Mouse (Mus musculus) gastrocnemius, adult 8-10 months (tissue): Measurements from ENCODE around the gene Fer. TPM values are rescaled to one million over a fixed set of nuclear protein-coding genes. Genes with fewer than 3 reads are reported as not detected.
A peak's percentile ranks its signal among the peaks of the same experiment; 100 is the strongest.

Source experiments
- DNase-seq, 2 experiments: peaks; one replicate each; pipeline ENCODE4 v3.0.0; 2022; ENCODE audit warnings: low spot score in 2 of 2
- total RNA-seq, 4 experiments: library from RNA; stranded (reverse); gene quantifications; 2 replicates each; pipeline ENCODE4 v1.2.4; 2022

Gene Fer
- total RNA-seq, 4 experiments from 2014 or later, result 10.9 to 13.8 (median 12.4) TPM

DNA sequence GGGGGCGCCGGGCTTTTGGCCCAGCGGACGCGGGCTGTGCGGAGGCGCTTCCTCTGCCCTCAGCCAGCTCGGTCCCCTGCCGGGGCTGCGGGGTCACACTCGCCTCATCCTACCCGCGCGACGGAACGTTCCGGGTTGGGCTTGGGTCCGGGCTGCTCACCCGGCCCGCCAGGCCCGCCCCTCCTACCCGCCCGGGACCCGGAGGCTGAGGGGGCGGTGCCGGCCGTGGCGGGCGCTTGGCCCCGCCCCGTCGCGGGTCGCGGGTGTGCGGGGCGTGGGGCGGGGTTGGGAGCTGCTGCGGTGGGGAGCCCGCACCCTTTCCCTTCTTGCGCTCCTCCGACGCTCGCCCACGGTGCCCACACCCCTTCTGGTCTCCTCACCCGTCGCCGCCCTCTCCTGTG, 1.3 kb downstream of the Fer start:
- peak in 1 of 2 experiments; percentile 42 for DNase-seq

DNA sequence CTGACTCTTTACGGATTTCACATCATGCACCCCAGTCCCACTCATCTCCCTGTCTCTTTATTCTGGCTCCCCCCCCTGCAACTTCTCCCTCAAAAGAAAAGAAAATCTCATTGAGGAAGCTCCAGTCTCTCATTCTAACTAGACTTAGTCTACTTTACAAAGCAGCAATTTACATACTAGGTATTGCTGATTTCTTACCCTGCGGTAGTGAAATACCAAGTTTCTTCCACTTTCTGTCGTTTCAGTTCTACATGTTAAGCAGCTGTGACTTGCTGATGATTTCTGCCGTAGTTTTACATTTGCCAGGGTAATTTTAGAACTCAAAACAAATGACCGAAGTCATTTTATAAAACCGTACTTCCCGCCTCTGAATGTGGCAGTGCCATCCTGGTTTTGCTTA, 8.9 kb downstream of the Fer start:
- no peak for DNase-seq

GRCm38 (mm10) chr17:63878889-63879288, 16.0 kb downstream of the Fer start:
- DNase-seq, result no peak

- no peak for DNase-seq
Measured at GRCm38 (mm10) chr17:63880009-63880408, 17.1 kb downstream of the Fer start.

DNA sequence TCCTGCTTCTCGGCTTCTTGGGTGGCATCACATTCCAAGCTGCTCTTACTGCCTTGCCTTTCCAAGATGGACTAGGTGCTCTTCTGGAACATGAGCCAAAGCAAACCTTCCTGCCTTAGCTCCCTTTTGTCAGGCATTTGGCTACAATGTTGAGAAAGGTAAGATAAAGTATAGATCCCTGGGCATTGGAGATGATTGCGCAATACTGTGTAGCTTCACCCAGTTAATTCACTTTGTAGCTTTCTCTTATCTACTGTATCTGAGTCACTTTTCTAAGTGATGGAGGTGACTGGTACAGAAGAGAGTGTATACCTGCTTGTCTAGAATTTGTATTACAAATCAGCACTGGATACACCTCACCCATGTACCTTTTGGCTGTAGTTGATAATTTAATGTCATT, 24.1 kb downstream of the Fer start:
- DNase-seq, result no peak

DNA sequence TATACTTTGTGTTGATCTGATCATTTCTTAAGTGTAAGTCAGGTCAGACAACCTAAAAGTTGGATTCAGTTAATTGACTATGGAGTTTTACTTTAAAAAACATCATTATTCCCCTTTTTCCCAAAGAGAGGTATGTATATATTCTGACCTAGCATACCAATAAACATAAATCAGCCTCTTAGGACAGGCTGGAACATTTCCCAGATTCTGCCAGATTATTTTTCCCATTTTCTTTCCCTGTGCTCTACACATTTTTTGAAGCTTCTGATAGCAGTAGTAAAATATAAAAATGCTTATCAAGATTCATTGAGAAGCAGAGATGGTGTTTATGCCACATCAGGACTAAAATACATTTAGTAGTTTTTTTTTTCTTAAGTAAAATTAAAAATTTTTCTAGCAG, 27.7 kb downstream of the Fer start:
- DNase-seq, result no peak

- DNase-seq, result no peak
Measured at GRCm38 (mm10) chr17:63895829-63896228, 33.0 kb downstream of the Fer start.

GRCm38 (mm10) chr17:63897050-63897449, 34.2 kb downstream of the Fer start:
- DNase-seq, result no peak

GRCm38 (mm10) chr17:63909297-63909696, 46.4 kb downstream of the Fer start:
- DNase-seq, result no peak

GRCm38 (mm10) chr17:63921601-63922203, 58.8 kb downstream of the Fer start:
- no peak for DNase-seq

DNA sequence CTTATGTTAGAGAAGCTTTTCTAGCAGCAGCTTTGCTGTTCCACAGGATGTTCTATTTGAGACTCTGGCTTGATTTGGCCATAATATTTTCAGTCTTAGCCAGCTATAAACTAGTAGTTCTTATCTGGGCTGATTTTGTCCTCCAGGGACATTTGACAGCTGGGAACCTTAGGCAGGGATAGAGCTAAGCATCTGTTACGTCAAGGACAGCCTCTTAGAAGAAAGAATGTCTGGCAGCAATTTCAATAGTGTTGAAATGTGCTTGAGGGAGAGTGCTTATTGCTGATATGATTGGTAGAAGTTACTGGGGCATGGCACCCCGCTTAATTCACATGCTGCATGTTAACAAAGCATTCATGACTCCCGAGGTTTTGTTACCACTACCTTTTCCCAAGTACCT, 62.7 kb downstream of the Fer start:
- DNase-seq, result no peak

- no peak for DNase-seq
Measured at GRCm38 (mm10) chr17:63930634-63931033, 67.8 kb downstream of the Fer start.

DNA sequence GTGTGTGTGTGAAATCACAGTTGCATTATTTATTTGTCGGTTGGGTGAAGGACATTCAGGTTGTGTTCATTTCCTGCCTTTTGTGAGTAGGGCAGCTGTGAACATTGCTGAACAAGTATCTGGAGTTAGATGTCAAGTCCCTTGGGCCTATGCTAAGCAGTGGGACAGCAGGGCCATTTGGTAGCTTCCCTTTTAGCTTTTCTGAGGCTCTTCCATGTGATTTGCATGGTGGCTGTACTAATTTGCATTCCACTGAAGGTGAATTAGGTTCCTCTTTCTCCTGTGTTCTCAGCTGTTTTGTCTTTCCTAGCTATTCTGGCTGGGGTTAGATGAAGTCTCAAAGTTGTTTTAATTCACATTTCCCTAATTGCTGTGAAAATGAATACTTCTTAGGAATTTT, 68.7 kb downstream of the Fer start:
- DNase-seq, result no peak

GRCm38 (mm10) chr17:63935408-63935807, 72.5 kb downstream of the Fer start:
- DNase-seq, result no peak

GRCm38 (mm10) chr17:63937886-63938285, 75.0 kb downstream of the Fer start:
- no peak for DNase-seq

DNA sequence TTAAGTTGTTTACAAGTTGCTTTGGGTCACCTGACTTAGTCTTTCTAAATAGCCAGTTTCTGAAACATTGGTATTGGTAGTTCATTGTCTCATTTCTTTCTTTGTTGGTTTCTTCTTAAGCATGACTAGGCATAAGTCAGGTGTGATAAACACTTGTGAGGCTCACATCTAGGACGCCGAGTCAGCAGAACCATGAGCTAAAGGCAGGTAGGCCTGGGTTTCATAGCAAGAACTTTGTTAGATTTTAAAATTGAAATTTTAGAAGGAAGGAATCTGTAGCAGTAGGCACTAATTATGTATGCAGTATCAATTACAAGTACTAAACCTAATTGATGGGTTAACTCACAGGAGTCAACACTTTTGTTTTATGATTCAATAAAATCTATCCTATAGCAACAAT, 83.9 kb downstream of the Fer start:
- DNase-seq, result no peak

DNA sequence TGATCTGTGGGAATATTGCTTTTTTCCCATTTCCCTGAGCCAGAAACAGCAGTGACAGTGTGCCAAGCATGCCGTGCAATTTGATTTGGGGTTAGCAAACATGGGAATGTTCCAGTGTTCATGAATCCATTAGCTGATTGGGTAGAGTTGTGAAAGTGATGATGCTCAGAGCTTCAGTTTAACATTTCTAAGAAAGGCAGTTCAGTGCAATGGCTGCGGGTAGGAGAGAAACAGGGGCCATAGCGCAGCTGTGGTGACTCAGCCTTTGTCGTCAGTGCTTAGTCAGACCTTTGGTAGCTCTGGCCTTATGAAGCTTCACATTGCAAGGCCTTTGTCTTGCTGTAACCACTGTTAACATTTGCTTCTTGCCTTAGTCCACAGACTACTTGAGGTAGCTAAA, 85.9 kb downstream of the Fer start:
- DNase-seq, result no peak

DNA sequence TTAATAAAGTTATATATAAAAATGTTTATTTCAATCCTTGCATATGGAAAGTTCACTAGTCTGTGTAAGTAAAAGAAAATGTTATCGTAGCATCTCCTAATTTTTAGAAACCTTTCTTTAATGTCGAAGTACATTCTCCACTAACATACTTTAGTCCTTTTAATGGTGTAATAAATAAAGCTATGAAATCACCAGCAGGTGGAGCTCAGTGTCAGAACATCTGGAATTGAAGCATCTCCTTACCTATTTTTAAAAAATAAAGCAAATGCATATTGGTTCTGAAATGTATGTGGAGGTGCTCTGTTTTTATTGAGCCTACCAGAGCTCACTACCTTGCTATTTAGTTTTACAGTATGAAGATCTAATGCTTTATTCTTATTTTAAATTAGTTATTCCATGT, 88.6 kb downstream of the Fer start:
- DNase-seq, result no peak

GRCm38 (mm10) chr17:63967091-63967490, 104.2 kb downstream of the Fer start:
- DNase-seq, result no peak

GRCm38 (mm10) chr17:63969448-63969847, 106.6 kb downstream of the Fer start:
- no peak for DNase-seq

DNA sequence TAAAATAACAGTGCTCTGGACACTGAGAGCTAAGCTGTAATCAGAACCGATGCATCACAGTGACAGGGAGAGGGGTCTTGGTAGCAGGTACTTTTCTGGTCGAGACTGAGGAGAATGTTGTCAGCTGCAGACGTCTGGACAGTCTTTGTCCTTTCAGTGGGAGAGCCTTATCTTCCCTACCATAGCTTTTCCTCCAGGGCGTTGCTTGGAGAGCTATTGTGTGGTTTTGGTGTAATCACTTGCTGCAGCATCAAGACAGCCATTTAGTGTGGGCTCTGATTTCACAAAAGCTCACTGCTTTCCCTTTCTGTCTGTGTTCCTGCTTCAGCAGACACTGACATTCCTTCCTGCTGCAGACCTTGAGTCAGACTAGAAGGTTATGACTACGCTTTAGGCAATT, 107.4 kb downstream of the Fer start:
- DNase-seq, result no peak

GRCm38 (mm10) chr17:63970939-63971338, 108.1 kb downstream of the Fer start:
- no peak for DNase-seq

DNA sequence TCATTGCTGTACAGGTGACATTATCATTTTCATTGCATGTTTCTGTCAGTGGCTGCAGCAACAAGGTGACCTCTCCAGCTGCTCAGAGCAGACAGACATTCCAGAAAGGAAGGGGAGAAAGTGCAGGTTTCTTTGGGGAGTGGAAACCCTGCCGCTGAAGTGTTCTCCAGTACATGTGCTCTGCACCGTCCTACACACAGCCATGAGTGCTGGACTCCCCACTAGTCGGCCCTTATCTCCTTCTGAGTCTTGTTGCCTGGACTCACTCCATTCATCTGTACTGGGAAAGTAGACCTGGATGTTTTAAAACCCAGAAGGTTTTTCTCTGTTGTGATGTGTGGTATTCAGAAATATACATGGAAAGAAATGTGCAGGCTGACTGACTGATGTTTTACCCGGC, 109.3 kb downstream of the Fer start:
- no peak for DNase-seq

DNA sequence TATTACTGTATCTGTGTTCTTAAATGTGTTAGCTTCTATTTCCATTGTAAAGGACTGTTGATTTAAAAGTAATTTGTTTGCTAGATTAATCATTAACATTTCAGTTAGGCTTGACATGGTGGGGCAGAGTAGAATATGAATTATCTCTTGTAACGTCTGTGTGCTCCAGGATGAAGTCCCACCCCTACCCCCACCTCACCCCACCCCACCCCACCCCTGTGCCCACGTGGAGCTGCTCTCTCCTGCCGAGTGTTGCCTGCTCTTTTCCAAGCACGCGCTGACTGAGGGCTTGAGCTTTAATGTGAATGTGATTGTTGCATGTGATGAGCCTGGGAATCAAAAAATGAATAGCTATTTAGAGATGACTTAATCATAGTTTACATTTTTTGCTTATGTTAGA, 110.9 kb downstream of the Fer start:
- no peak for DNase-seq
